Mouse (Mus musculus) cerebellum, adult 2 months (tissue): ENCODE data around the gene Tmem39b. TPM values are rescaled to one million over a fixed set of nuclear protein-coding genes. Genes with fewer than 3 reads are reported as not detected.

Experiments used
- DNase-seq, 2 experiments: peaks; one replicate each; pipeline ENCODE4 v3.0.0; 2021
- H3K27ac ChIP-seq: fragments of 200-500 bp; 2 replicates; pipeline ENCODE4 v1.5.1; 2012; ENCODE audit warnings: low read length, control low read depth, inconsistent platforms; ENCODE audit not compliant: insufficient read depth
- H3K27me3 ChIP-seq: fragments of 200-500 bp; 2 replicates; pipeline ENCODE4 v1.6.1; 2012; ENCODE audit warnings: inconsistent platforms, mild to moderate bottlenecking, low read length, moderate library complexity; ENCODE audit not compliant: control insufficient read depth, insufficient read depth
- H3K4me1 ChIP-seq: fragments of 200-500 bp; 2 replicates; pipeline ENCODE4 v1.6.1; 2011; ENCODE audit warnings: low read length; ENCODE audit not compliant: control insufficient read depth, insufficient read depth
- H3K4me3 ChIP-seq: fragments of 200-500 bp; replicated peaks from 2 replicates; pipeline ENCODE3; 2011; ENCODE audit warnings: mild to moderate bottlenecking, low read depth, low read length, control low read depth; ENCODE audit not compliant: insufficient read depth
- CTCF ChIP-seq: fragments of 200-500 bp; IDR thresholded peaks from 2 replicates; pipeline ENCODE4 v1.5.1; 2011; ENCODE audit warnings: low read depth, mild to moderate bottlenecking, control low read depth, low read length, moderate library complexity, borderline replicate concordance; ENCODE audit not compliant: insufficient read depth
- POLR2A ChIP-seq: fragments of 200-500 bp; IDR thresholded peaks from 2 replicates; pipeline ENCODE4 v1.6.1; 2011; ENCODE audit warnings: low read length, control low read depth, borderline replicate concordance; ENCODE audit not compliant: insufficient read depth
- WGBS: fragments of 180-500 bp; shearing (Covaris S2); methylation state at CpG from one replicate; pipeline ENCODE4 v1.1.7; 2018; 5-methylcytosine and 5-hydroxymethylcytosine counted together
- polyA plus RNA-seq: library from polyadenylated mRNA; depleted of rRNA; stranded (reverse); fragments of >200 nt; gene quantifications from 2 replicates; pipeline ENCODE4 v1.2.3, GENCODE M21; 2012

Gene Tmem39b
- polyA plus RNA-seq, 1 experiment = 13.8 TPM

DNA sequence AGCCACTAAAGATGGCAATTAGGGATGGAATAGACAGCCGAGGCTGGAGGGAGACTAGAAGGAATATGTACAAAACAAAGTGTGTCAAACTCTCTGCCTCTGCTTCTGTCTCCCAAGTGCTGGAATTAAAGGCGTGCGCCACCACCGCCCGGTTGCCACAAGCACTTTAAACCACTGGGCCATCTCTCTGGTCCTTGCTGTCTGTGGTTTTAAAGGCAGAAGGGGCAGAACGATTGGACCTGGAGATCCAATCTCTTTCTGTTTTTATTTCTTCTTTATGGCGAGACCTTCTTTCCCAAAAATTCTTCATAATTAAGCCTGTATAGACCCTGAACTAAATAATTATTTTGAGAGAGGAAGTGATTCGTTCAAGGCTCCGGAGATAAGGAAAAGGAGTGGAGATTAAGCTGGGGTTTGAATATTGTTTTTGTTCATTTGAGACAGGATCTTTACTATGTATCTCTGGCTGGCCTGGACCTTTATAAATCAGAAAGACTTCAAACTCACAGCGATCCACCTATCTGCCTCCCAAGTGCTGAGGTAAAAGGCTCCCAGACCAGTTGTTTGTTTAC, 23.7 kb downstream of the Tmem39b start:
- DNase-seq = no peak
- H3K4me3 ChIP-seq = peak overlapping the region; percentile 77
- TF ChIP-seq POLR2A (no peak), CTCF (no peak)
- peaks cover 2% of the 10 kb centered on the region; the same call in 1 of the 2 replicates for H3K4me1 ChIP-seq
- H3K27me3 ChIP-seq = no peaks in the 10 kb centered on the region
- H3K27ac ChIP-seq = peak overlapping the region; percentile 9; the same call in 1 of the 2 replicates
- WGBS = 9% methylated on average over 10 of the region's 10 CpGs

DNA sequence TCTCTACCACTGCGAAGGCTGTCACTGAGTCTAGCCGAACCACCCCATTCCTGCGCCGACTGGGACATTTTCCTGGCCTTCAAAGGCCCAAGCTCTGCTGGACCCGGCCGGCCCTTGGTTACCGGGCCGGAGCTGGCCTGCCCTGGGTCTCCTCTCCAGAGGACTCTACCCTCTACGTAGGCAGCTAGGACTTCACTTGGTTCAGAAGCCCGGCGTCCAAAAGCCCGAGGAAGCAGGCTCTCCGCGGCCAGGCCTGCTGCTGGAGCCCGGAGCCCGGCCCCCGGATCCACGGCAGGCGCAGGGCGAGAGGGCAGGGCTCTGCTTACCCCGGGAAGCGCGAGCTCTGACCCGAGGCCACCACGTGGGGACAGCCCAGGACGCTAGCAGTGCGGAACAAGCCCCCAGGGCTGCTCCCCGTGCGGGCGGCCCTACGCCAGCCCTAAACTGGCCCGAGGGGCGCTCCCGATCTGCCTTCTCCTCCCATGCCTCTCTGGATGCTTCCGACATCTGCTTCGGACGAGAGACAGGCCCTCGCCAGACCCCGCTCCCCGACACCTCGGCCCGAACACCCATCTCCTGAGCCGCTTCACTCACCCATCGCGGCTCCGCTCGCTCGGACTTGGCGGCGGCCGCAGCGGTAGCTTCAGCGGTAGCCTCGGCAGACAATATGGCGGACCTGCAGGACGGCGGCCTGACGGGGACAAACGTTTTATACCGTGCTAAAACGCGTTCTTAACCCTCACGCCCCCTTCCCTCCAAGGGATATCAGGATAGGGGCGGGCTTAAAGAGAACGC, 24.4 kb downstream of the Tmem39b start, which contains the start of gene Kpna6:
Kpna6 (minus strand) TSS at position 685 of the 795 bp plus-strand sequence.
- TF ChIP-seq POLR2A = peak; percentile 54; the same call in 1 of the 2 replicates
- TF ChIP-seq CTCF = no peak
- DNase-seq = peak; percentile 92 to 96
- H3K4me3 ChIP-seq = peak within 1 kb of the TSS; percentile 77
- under 1% methylated on average over 65 of the region's 65 CpGs for WGBS
- no peaks in the 10 kb centered on the region for H3K27me3 ChIP-seq
- peak within 1 kb of the TSS; percentile 49 for H3K27ac ChIP-seq
- peaks cover 2% of the 10 kb centered on the region; the same call in 1 of the 2 replicates for H3K4me1 ChIP-seq

DNA sequence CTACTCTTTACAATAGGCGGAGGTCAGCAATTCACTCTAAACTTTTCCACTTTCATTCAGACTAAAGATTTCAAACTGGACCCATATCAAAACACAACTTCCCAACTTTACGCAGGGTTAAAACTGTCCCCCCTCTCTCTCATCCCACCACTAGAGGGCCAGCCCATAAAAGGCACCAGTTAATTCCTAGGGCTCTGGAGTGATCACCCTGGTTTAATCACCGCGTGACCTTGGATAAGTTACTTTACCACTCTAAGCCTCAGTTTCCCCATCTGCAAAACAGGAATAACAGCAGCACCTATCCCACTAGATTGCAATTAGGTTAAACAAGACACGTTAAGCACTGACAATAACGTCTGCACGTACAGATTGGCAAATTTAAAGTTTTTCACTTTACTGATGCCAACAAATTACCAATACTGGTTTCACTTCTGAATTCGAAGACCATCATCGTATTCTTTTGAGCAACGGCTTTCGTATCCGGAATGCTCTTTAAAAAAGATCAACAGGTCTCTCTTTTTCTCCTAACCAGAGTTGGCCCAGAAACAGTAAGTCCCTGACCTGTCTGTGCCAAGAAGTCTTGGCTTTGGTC, 25.1 kb downstream of the Tmem39b start:
- peaks cover 2% of the 10 kb centered on the region; the same call in 1 of the 2 replicates for H3K4me1 ChIP-seq
- peak overlapping the region; percentile 77 for H3K4me3 ChIP-seq
- H3K27me3 ChIP-seq = no peaks in the 10 kb centered on the region
- H3K27ac ChIP-seq = peak overlapping the region; percentile 49; the same call in 1 of the 2 replicates
- WGBS = 5% methylated on average over 12 of the region's 12 CpGs
- no peak for TF ChIP-seq POLR2A
- TF ChIP-seq CTCF = peak; percentile 62
- peak; percentile 44 to 46 for DNase-seq

DNA sequence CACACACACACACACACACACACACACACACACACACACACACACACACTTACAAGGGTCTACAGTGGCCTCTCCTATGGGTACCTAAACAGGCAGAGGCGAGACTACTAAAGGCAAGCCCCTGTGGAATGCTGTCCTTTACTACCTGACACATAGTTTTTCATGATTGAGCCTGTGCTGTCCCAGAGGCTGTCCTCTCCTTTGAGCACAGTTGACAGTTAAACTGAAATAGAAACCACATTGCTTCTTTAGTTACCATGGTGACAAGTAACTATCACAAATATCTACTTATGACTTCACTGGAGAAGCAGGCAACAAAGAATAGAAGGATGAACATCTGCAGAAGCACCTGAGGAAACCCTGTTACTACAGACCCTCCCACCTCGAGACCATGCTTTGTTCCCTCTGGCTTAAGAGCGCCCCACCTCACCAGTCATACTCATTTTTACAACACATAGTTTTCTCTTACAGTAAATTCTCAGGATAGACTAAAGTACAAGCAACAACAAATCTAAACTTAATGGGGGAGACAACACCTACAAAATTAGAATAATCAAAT, 34.3 kb downstream of the Tmem39b start:
- H3K27me3 ChIP-seq = no peaks in the 10 kb centered on the region
- H3K4me3 ChIP-seq = no peak overlapping the region
- no peak overlapping the region for H3K27ac ChIP-seq
- no peak for DNase-seq
- TF ChIP-seq POLR2A (no peak), CTCF (no peak)
- 88% methylated on average over 3 of the region's 3 CpGs for WGBS
- peaks cover 7% of the 10 kb centered on the region; the same call in 1 of the 2 replicates for H3K4me1 ChIP-seq

DNA sequence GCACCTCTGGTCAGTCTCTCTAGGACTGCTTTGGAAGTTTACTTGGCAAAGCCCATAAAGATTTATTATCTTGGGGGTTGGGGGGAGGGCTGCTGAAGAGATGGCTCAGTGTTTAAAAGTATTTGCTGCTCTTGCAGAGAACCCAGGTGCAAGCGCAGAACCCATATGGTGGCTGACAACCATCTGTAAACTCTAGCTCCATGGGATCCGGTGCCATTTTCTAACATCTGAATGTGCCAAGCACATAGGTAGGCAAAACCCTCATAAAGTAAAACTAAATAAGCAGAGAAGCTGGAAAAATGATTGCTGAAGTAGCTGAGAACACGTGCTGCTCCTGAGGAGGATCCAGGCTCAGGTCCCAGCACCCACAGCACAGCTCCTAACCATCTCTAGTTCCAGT, 35.1 kb downstream of the Tmem39b start:
- TF ChIP-seq CTCF = no peak
- no peak for TF ChIP-seq POLR2A
- DNase-seq = no peak
- no peaks in the 10 kb centered on the region for H3K27me3 ChIP-seq
- H3K27ac ChIP-seq = no peak overlapping the region
- WGBS = 70% methylated on average over 3 of the region's 3 CpGs
- no peak overlapping the region for H3K4me3 ChIP-seq
- peaks cover 7% of the 10 kb centered on the region; the same call in 1 of the 2 replicates for H3K4me1 ChIP-seq

DNA sequence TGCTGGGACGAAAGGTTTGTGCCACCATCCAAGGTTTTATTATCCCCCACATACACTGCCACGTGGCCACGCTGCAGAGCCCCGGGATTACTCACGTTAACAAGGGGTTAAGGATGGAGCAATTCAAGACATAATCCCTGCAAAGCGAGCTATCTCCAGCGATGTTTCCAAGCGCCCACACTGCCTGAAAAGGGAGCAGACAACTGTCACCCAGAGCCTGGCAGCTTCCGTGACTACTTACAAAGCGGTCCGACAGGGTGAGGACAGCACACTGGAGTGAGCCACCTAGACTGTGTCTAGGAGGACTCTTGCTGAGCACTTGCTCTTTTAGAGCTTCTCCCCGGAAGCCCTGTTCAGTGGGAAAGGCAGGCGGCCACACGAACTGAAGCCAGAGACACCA, 41.9 kb downstream of the Tmem39b start:
- 89% methylated on average over 14 of the region's 14 CpGs for WGBS
- DNase-seq = no peak
- no peak overlapping the region for H3K27ac ChIP-seq

DNA sequence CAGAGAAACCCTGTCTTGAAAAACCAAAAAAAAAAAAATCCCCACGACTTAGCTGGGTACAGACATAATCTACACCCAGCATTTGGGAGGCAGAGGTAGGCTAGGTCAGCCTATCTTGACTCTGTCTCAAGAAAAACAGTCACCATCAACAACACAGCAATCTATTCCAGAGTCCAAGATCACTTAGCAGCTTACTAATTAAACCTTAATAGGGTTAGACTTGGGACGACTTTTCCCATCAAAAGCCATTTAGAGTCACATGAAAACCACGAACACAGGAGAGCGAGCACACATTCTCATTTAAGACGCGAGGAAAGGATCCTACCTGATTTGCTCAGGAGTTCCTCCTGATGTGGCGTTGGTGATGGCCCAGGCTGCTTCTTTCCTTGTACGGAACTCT, 46.3 kb downstream of the Tmem39b start:
- no peak for DNase-seq
- TF ChIP-seq CTCF (no peak), POLR2A (no peak)
- Histone ChIP-seq H3K27ac (no peak overlapping the region), H3K27me3 (no peaks in the 10 kb centered on the region), H3K4me1 (no peaks in the 10 kb centered on the region), H3K4me3 (no peak overlapping the region)
- 93% methylated on average over 8 of the region's 8 CpGs for WGBS

More for the DNA sequence above, 41.9 kb downstream of the Tmem39b start:
- TF ChIP-seq POLR2A = no peak
- no peak for TF ChIP-seq CTCF
- Histone ChIP-seq H3K4me1 (0 out of 2 replicates have a peak, but pooled peaks cover 1% of the 10 kb centered on the region), H3K4me3 (no peak overlapping the region), H3K27me3 (no peaks in the 10 kb centered on the region)
